Mouse (Mus musculus) urinary bladder, postnatal 0 days (tissue): ENCODE data around the gene Washc3. TPM values are rescaled to one million over a fixed set of nuclear protein-coding genes. Genes with fewer than 3 reads are reported as not detected.

Experiments
- polyA plus RNA-seq: library from polyadenylated mRNA; unstranded; fragments of >200 nt; fragmentation: Nextera tagmentation; extraction: Ambion mirVana; gene quantifications from 2 replicates; pipeline ENCODE4 v1.2.1, GENCODE M21; 2015

The Washc3 gene
- 107 and 109 TPM in 2 replicates for polyA plus RNA-seq

GRCm38 (mm10) chr10:88200951-88201638 is at the start of gene Washc3:
Gene Washc3 (plus strand): TSS chr10:88201093.

Other genes with a start within 250 kb of the Washc3 start
- gene Pmch, start 110.0 kb upstream of the Washc3 start, polyA plus RNA-seq: 3.5 and 4.2 TPM in 2 replicates
- gene Parpbp, start 54.2 kb upstream of the Washc3 start, polyA plus RNA-seq: 2.4 and 4.2 TPM in 2 replicates
- 34.7 and 37.6 TPM in 2 replicates for gene Nup37, start 54.1 kb upstream of the Washc3 start, polyA plus RNA-seq
- gene Dram1, start 178.0 kb downstream of the Washc3 start, polyA plus RNA-seq: 6.2 and 6.6 TPM in 2 replicates
- gene Gnptab, start 178.0 kb downstream of the Washc3 start, polyA plus RNA-seq: 3.8 and 4.3 TPM in 2 replicates